Mouse (Mus musculus) layer of hippocampus, adult 11-12 months (tissue): ENCODE measurements at regions not wholly inside any gene's neighbourhood (a gene's known extent, or its start where the extent isn't known, plus 50 kb on each side); places are given as distances from the start of the nearest gene placed in this dataset.
"Not testable (repeated sequence)": the region's sequence is repeated elsewhere in the genome, so short reads cannot be mapped to it uniquely, and the experiment has no call there.

Experiments used
- DNase-seq: peaks from one replicate; pipeline ENCODE4 v3.0.0; 2022; ENCODE audit warnings: low spot score

DNA sequence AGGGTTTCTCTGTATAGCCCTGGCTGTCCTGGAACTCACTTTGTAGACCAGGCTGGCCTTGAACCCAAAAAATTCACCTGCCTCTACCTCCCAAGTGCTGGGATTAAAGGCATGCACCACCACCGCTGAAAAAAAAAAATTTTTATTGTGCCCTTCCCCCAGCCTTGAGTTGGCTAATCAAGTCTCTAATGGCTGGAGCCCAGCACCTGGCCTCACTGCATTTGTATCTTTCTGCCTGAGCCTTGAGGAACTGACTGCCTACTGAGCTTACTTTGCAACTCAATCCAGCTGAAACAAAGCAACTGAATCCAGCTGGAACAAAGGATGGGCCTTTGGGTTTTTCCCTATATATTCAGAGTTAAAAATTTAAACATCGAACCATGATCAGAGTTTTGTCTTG lies 153.3 kb upstream of the Ccnh start:
- DNase-seq, result no peak

DNA sequence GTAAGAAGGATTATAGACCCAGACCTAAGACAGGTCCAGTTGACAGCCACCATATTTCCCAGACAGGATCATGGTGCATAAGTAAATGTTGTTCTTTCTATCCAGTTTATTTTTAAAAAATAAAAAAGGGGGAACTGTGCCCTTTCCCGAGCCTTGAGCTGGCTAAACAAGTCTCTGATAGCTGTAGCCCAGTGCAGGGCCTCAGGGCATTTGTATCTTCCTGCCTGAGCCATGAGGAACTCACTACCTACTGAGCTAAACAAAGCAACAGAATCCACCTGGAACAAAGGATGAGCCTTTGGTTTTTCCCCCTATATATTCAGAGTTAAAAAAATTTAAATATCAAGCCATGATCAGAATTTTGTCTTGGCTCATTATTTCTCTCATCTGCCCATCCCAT lies 152.4 kb upstream of the Ccnh start:
- no peak for DNase-seq

DNA sequence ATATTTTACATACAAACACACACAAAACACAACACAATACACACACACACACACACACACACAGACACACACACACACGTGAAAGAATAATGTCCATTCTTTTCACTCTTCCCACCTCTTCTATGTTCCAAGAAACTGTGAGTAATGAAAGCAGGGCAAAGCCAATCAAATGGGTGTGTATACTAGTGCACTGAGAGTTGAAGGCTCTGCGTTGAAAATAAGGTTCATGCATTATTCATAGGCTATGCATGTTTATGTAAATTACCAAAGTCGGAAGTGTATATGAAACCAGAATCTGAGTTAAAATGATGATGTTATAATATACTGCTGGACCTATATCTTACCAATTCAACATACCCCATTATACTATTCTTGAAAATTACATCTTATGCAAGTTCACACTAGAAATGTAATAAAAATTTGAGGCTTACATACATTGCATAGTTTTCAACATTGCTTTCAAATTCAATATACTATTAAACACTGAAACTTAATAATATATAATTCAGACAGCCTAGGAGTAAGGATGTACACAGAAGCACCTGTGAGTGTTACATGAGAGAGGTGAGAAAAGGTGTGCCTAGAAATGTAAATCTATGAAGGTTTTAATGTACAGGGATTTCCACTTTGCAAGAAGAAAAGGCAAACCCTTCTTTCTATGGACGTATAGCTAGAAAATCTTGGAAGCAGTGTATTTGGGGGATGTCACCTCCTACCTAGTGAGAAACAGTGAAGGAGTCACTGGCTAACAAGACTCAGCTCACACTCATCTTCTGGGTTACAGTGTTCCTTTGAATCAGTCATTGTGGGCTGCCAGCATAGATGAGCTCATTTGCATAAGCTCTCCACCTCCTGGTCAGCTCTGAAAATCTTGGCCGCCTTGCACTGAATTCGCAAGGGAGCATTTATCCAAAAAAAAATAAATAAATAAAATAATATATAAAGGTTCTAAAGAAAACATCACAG lies 122.3 kb upstream of the Ccnh start:
- DNase-seq, result no peak

DNA sequence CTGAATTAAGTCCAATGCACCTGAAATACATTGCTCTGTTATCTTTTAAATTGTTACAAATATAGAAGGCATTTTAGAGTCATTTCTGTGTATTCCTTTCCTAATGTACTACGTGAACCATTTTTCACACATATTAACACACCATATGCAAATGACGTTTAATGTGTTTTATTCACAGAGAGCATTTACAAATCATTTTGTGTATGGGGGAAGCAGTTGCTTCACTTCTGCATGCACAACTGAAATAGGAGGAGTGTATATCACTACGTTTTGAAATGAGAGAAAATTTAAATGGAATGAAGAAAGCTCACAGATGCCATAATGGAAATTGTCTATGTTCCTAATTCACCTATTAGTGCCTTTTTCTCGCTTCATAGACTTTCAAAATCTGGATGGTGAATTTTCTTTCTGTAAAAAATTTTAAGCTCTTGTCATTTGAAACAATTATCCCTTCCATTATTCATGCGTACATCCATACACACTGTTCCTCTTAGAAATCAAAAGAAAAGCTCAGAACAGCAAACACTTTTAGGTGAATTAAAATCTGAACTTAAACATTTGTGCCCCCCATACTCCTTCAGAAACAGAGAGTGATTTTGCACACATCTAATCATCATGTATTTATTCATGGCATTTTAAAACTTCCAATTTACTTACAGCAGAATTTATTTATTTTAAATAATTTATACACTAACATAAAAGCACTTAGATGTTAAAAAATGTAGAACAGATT lies 121.5 kb upstream of the Ccnh start:
- no peak for DNase-seq

DNA sequence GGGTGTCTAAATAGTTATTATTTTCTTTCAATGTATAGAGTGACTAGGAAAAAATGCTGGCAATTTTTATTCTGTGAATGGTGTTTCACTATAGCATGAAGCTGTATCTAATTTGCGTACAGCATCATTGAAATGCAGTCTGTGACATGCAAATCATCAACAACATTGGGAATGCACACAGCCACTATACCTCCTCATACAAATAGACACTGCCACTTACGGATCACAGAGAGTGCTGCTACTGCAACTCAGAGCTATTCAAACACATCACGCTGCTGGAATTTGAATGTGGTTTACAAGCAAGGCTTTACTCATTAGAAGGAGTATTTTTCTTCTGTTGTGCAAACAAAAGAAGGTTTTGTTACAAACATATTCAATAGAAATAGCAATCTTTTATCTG lies 120.8 kb upstream of the Ccnh start:
- DNase-seq, result no peak

DNA sequence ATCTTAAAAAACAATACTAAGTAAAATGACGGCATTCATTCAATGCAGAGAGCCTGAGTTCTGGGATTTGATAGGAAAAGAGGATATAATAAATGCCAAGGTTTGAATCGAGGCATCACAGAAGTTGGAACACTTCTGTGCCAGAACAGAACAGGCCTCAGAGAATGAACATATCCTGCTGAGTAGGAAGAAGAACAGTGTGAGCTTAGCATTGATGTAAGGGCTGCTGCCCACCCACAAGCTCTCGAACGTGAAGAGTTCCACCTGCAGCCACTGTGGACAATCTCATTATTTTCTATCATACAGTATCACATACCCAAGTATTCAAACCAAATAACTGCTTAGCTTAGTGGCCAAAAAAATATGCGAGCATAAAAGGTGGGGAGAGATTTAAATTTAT lies 105.9 kb upstream of the Ccnh start:
- peak; percentile 38 for DNase-seq

DNA sequence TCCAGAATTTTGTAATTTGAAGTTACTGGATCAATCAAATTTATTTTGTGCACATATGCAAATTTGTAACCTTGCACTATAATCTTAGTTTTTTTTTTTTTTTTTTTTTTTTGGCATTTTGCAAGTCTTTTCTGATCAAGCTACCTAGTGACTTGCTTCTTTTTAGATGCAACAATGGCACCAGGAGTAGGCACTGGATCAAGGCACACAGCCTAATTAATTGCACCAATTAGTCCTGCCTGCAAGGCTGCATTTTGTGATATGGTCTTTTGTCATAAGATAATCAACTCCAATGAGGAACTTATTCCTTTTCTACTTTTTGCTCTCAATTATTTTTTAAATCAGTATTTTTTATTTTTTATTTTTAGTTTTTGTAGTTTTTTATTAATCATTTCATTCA lies 105.5 kb upstream of the Ccnh start:
- DNase-seq, result no peak

DNA sequence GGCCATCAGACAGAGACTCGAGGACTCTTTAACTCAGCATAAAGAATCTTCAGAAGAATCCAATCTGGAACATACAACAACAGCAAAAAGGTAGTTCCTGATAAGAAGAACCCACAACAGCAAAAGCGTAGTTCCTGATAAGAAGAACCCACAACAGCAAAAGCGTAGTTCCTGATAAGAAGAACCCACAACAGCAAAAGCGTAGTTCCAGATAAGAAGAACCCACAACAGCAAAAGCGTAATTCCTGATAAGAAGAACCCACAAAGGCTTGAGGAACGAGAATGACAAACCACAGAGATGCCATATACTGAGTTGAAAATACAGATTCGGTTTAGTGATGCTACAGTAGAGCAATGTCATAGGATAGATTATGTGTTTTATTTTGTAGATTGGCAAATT lies 93.0 kb upstream of the Ccnh start:
- DNase-seq, result no peak

DNA sequence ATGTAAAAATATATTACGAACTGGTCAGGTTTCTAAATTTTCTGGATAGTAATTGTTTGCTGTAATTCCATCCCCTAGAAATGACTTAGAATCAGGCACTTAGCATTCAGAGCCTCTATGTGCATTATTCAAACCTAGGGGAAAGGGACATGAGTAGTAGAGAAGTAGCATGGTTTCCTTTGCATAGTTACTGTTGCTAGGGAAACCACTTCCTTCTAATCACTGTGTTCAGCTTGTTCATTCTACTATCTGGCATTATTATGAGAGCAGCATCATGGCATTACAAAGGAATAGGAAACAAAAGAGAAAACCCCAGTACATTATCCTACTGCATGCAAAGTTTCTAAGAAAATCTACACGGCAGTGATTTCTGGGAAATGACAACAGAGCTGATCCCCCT lies 65.9 kb upstream of the Ccnh start:
- DNase-seq, result peak; percentile 5

DNA sequence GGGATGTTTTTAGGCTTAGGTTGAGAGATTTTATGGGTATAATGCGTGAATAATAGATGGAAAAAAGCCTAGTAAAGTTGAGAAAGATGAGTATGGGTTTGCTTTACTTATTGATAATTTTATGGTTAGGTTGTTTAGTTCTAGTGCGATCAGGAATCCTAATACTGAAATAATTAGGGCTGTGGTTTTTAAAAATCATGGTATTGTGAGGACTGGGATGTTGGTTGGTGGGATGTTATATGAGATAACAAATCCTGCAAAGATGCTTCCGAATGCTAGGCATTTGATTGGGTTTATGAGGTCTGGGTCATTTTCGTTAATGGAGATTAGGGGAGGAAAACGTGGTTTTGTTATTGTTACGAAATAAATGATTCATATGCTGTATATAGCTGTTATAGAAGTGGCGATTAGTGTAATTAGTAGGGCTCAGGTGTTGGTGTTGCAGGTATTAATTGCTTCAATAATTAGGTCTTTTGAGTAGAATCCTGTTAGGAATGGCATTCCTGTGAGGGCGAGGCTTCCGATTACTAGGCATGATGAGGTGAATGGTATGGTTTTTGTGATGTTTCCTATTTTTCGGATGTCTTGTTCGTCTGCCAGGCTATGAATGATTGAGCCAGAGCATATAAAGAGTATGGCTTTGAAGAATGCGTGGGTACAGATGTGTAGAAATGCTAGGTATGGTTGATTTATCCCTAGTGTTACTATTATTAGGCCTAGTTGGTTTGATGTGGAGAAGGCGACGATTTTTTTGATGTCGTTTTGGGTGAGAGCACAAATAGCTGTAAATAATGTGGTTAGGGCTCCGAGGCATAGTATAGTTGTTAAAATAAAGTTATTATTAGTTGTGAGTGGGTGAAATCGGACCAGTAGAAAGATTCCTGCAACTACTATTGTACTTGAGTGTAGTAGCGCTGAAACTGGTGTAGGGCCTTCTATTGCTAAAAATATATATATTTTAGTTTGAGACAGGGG lies 62.3 kb upstream of the Ccnh start:
- not testable (repeated sequence) for DNase-seq

DNA sequence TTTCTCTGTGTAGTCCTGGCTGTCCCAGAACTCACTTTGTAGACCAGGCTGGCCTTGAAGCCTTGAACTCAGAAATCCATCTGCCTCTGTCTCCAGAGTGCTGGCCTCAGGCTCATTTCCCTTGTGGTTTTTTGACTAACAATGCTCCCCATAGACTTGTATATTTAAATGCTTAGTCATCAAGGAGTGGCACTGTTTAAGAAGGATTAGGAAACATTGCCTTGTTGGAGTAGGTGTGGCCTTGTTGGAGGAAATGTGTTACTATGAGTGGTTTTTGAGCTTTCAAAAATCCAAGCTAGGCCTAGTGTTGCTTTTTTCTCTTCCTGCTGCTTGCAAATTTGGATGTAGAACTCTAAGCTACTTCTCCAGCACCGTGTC lies 61.7 kb upstream of the Ccnh start:
- DNase-seq, result no peak
